In the genomic region with DNA sequence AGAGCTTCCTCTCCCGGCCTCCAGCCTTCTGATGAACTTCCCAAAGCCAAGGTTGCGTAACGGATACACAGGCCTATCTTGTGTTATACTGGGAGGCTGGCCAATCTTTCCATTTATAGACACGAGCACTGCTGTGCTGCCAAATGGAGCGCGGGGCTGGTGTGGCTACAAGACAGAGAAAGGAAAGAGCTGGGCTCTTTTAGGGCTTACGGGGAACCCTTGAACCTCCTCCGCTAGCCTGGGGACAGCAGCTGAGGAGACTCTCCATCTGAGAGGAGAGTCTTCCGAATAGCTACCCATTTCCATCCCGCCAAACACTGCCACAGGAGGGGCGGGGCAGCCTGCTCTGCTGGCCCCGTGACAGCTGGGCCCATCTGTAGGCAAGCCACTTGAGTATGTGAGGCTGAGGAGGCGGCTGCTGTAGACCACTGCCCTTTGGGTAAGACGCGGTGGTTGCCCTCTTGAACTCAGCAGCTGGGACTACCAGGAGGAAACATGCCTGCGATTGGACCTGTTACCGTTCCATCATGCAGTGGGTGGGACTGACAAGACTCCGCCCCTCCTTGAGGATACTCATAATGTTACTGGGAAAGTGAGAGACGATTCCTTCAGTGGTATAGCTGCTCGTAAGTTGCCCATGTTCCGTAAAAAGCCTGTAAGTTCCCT, we compare ENCODE assay signal across 8 mouse cellular contexts. TPM values are rescaled to one million over a fixed set of nuclear protein-coding genes. Genes with fewer than 3 reads are reported as not detected.
A peak's percentile ranks its signal among the peaks of the same experiment; 100 is the strongest.
DNase-seq lines count a peak whose midpoint lies in the region; ATAC-seq and TF ChIP-seq lines count a peak whose summit lies in the region.

No protein-coding gene starts in this region.

- no peaks in the 10 kb centered on the region for H3K36me3 ChIP-seq in heart, embryonic 14.5 days (ENCODE audit: control insufficient read depth, insufficient read depth, low read length)
- no peaks in the 10 kb centered on the region for H3K36me3 ChIP-seq in liver, embryonic 14.5 days (replicated peaks; ENCODE audit: control insufficient read depth, insufficient read depth, low read depth)
- H3K36me3 ChIP-seq in neural tube, embryonic 13.5 days = no peaks in the 10 kb centered on the region

- TF ChIP-seq CTCF in bone marrow, adult 2 months (IDR thresholded peaks at IDR 0.05; ENCODE audit: control insufficient read depth, insufficient read depth, low read length) = no peak
- TF ChIP-seq CTCF in liver, embryonic 14.5 days (IDR thresholded peaks at IDR 0.05; ENCODE audit: low read depth) = no peak

- TF ChIP-seq EP300 in liver, embryonic 14.5 days (IDR thresholded peaks at IDR 0.05; ENCODE audit: low read depth) = no peak

- H3K4me3 ChIP-seq in bone marrow, adult 2 months (replicated peaks; ENCODE audit: control insufficient read depth, low read depth, low read length) = peak overlapping the region; percentile 7
- H3K4me3 ChIP-seq in heart, embryonic 14.5 days (ENCODE audit: control insufficient read depth in 1 of 2, insufficient read depth in 1 of 2, low read depth in 1 of 2, low read length in 2 of 2) = peak overlapping the region; percentile 38 to 49
- peak overlapping the region; percentile 15 to 32; a peak in 2 of 4 replicates for H3K4me3 ChIP-seq in liver, embryonic 14.5 days (ENCODE audit: insufficient read depth in 1 of 2, low read depth in 2 of 2, low read length in 2 of 2)
- no peak overlapping the region for H3K4me3 ChIP-seq in neural tube, embryonic 13.5 days

- peak; percentile 87 for ATAC-seq in heart, embryonic 14.5 days (ENCODE audit: insufficient number of reproducible peaks, insufficient read depth, low FRiP score, low read depth)
- ATAC-seq in liver, embryonic 14.5 days (ENCODE audit: insufficient read depth) = peak; percentile 66
- ATAC-seq in neural tube, embryonic 13.5 days (ENCODE audit: low read depth) = no peak; the same call in 1 of the 2 replicates

- H3K4me2 ChIP-seq in heart, embryonic 14.5 days (ENCODE audit: low read length) = peak overlapping the region; percentile 76
- H3K4me2 ChIP-seq in liver, embryonic 14.5 days (ENCODE audit: low read depth) = peak overlapping the region; percentile 51
- H3K4me2 ChIP-seq in neural tube, embryonic 13.5 days = peak overlapping the region; percentile 22; the same call in 1 of the 2 replicates

- peak overlapping the region; percentile 67 for H3K9ac ChIP-seq in heart, embryonic 14.5 days (ENCODE audit: low read length)
- H3K9ac ChIP-seq in liver, embryonic 14.5 days (replicated peaks) = no peak overlapping the region; the same call in 1 of the 2 replicates
- no peak overlapping the region for H3K9ac ChIP-seq in neural tube, embryonic 13.5 days

- WGBS in bone marrow, adult 2 months = 64% methylated on average over 21 of the region's 21 CpGs
- WGBS in heart, embryonic 14.5 days = 14% methylated on average over 21 of the region's 21 CpGs
- 59% methylated on average over 21 of the region's 21 CpGs for WGBS in liver, embryonic 14.5 days (ENCODE audit: insufficient replicate concordance)
- WGBS in neural tube, embryonic 13.5 days = 61% methylated on average over 21 of the region's 21 CpGs

- H3K27ac ChIP-seq in bone marrow, adult 2 months (ENCODE audit: control insufficient read depth, insufficient read depth, low read depth, low read length, poor library complexity) = peak overlapping the region; percentile 65
- H3K27ac ChIP-seq in heart, embryonic 14.5 days (replicated peaks in 1 of 2; ENCODE audit: control insufficient read depth in 1 of 2, insufficient read depth in 1 of 2, low read depth in 2 of 2, low read length in 2 of 2) = peak overlapping the region; percentile 99
- H3K27ac ChIP-seq in liver, embryonic 14.5 days = peak overlapping the region; percentile 10; the same call in 1 of the 2 replicates
- peak overlapping the region; percentile 79 for H3K27ac ChIP-seq in neural tube, embryonic 13.5 days (replicated peaks)

- TF ChIP-seq POLR2A in bone marrow, adult 2 months (IDR thresholded peaks at IDR 0.05; ENCODE audit: borderline replicate concordance, control insufficient read depth, low read depth, low read length) = no peak

- no peaks in the 10 kb centered on the region for H3K27me3 ChIP-seq in heart, embryonic 14.5 days (ENCODE audit: control insufficient read depth, insufficient read depth, low read length)
- no peaks in the 10 kb centered on the region; the same call in 1 of the 2 replicates for H3K27me3 ChIP-seq in liver, embryonic 14.5 days (ENCODE audit: control insufficient read depth, insufficient read depth, low read length)
- no peaks in the 10 kb centered on the region for H3K27me3 ChIP-seq in neural tube, embryonic 13.5 days

- peak; percentile 72 for DNase-seq in A20 (ENCODE audit: low read depth, low spot score)
- DNase-seq in fibroblast of lung, adult 2 months (ENCODE audit: low read depth) = peak; percentile 81
- DNase-seq in kidney, postnatal 25 days = peak; percentile 87 to 88
- peak in 2 of 3 experiments; percentile 45 to 54 for DNase-seq in liver, embryonic 14.5 days (ENCODE audit: low read depth in 3 of 3, low spot score in 3 of 3)
- peak; percentile 33 to 52 for DNase-seq in thymus, postnatal 10 days (ENCODE audit: low spot score in 2 of 2)

- H3K9me3 ChIP-seq in heart, embryonic 14.5 days (ENCODE audit: control insufficient read depth, low read length) = no peaks in the 10 kb centered on the region
- H3K9me3 ChIP-seq in liver, embryonic 14.5 days (ENCODE audit: control insufficient read depth, low read length) = no peaks in the 10 kb centered on the region
- no peaks in the 10 kb centered on the region for H3K9me3 ChIP-seq in neural tube, embryonic 13.5 days

- H3K4me1 ChIP-seq in bone marrow, adult 2 months (ENCODE audit: control insufficient read depth, insufficient read depth, low read length) = peaks cover 4% of the 10 kb centered on the region
- peaks cover 24 to 44% of the 10 kb centered on the region in 2 experiments for H3K4me1 ChIP-seq in heart, embryonic 14.5 days (ENCODE audit: control insufficient read depth in 2 of 2, insufficient read depth in 2 of 2, low read length in 2 of 2)
- peaks cover 16 to 37% of the 10 kb centered on the region in 2 experiments for H3K4me1 ChIP-seq in liver, embryonic 14.5 days (replicated peaks; ENCODE audit: control insufficient read depth in 2 of 2, insufficient read depth in 2 of 2, low read length in 1 of 2)
- peaks cover 24% of the 10 kb centered on the region for H3K4me1 ChIP-seq in neural tube, embryonic 13.5 days (replicated peaks)

RNA-seq across cellular contexts. Expression of a gene that starts 48.7 kb away (rescaled TPM):
- 28.6 and 134 TPM in 2 replicates for polyA plus RNA-seq in bone marrow, adult 2 months (2011; ENCODE audit: insufficient read depth, insufficient read length, low replicate concordance, missing spikeins)
- 3.0 and 5.1 TPM in 2 replicates for polyA plus RNA-seq in heart, embryonic 14.5 days (2014; fragmentation: Nextera tagmentation; extraction: Ambion mirVana)
- polyA plus RNA-seq in liver, embryonic 14.5 days (2012; rRNA removed) = 2.8 and 3.6 TPM in 2 replicates
- polyA plus RNA-seq in liver, embryonic 14.5 days (2014; fragmentation: Nextera tagmentation; extraction: Ambion mirVana) = 19.0 and 20.8 TPM in 2 replicates
- 1.3 and 3.6 TPM in 2 replicates for polyA plus RNA-seq in neural tube, embryonic 13.5 days (2015; fragmentation: Nextera tagmentation; extraction: Ambion mirVana)

Comparison
In these comparisons a context has a peak if more than half of its experiments do, and no peak if none do; other contexts are left out.
1. H3K27ac ChIP-seq: peak in every context shown above with its lines; median percentile 99 in heart, embryonic 14.5 days; 79 in neural tube, embryonic 13.5 days; 65 in bone marrow, adult 2 months; 10 in liver, embryonic 14.5 days.
2. H3K4me2 ChIP-seq: peak in every context shown above with its lines; median percentile 76 in heart, embryonic 14.5 days; 51 in liver, embryonic 14.5 days; 22 in neural tube, embryonic 13.5 days.